Mouse (Mus musculus) bone marrow macrophage, adult 2 months (primary cell): ENCODE measurements around the gene Casp12.

Experiments
- CTCF ChIP-seq: IDR thresholded peaks from 2 replicates; pipeline ENCODE4 v1.5.1; 2012; ENCODE audit warnings: low read depth, mild to moderate bottlenecking, low read length, moderate library complexity
- POLR2A ChIP-seq: IDR thresholded peaks from 2 replicates; pipeline ENCODE4 v1.6.1; 2012; ENCODE audit warnings: mild to moderate bottlenecking, low read depth, low read length, borderline replicate concordance

DNA sequence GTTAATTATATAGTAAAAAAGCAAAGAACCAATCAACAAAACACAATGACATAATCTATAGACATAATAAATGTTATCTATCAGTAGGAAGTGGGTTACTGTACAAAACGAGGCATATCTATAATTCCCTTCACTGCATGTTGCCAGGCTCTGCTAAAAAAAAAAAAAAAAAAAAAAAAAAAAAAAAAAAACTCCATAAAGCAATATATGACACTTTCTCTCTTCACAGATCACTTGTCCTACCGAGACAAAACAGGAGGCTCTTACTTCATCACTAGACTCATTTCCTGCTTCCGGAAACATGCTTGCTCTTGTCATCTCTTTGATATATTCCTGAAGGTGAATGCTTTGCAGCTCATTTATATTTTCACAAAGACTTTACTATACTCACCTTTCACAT lies 17.0 kb upstream of the Casp12 start:
- no peak for TF ChIP-seq CTCF
- TF ChIP-seq POLR2A = no peak
